Mouse (Mus musculus) hindbrain, embryonic 13.5 days (tissue): Measurements from ENCODE around the gene Smg6. TPM values are rescaled to one million over a fixed set of nuclear protein-coding genes. Genes with fewer than 3 reads are reported as not detected.

ENCODE experiments used
- microRNA counts: library from miRNA; unstranded; fragments of <30 nt; microRNA quantifications from one replicate; lab custom pipeline; 2016
- microRNA-seq: library from miRNA; unstranded; fragments of <30 nt; microRNA quantifications from one replicate; pipeline ENCODE4, GENCODE M21; 2016
- polyA plus RNA-seq: library from polyadenylated mRNA; unstranded; fragments of >200 nt; fragmentation: Nextera tagmentation; extraction: Ambion mirVana; gene quantifications from 2 replicates; pipeline ENCODE4 v1.2.1, GENCODE M21; 2015

Gene Smg6
- polyA plus RNA-seq, 1 experiment from 2014 or later: 17.8 TPM

MicroRNAs encoded within 50 kb of the gene (microRNA counts, 519-probe panel; counts per million panel counts)
- microRNA mmu-miR-132 (lab: Ali Mortazavi, UCI): 4,119 counts per million, percentile 66 among the panel's probes with 10 or more counts
- microRNA mmu-miR-212 (lab: Ali Mortazavi, UCI): 51.3 counts per million

Small RNA genes lying within 50 kb of the gene (microRNA-seq; reads per million reads assigned to microRNA genes)
- gene Mir132 (624 reads per million, percentile 73 among the genes with 10 or more reads in this experiment), gene Mir212 (42.8 reads per million, percentile 39 among the genes with 10 or more reads in this experiment)

Other genes starting within 250 kb of the Smg6 start
- 62.2 and 75.3 TPM in 2 replicates for gene Pafah1b1, start 201.2 kb upstream of the Smg6 start, polyA plus RNA-seq
- 53.8 and 55.4 TPM in 2 replicates for gene Mettl16, start 155.0 kb upstream of the Smg6 start, polyA plus RNA-seq
- 9.0 and 9.1 TPM in 2 replicates for gene Mnt, start 94.9 kb upstream of the Smg6 start, polyA plus RNA-seq
- 17.8 and 19.1 TPM in 2 replicates for gene Sgsm2, start 28.8 kb upstream of the Smg6 start, polyA plus RNA-seq
- gene Tsr1, start 27.8 kb upstream of the Smg6 start, polyA plus RNA-seq: 29.4 and 29.6 TPM in 2 replicates
- 34.1 and 34.4 TPM in 2 replicates for gene Srr, start 125 bp downstream of the Smg6 start, polyA plus RNA-seq
- gene Hic1, start 243.7 kb downstream of the Smg6 start, polyA plus RNA-seq: 3.4 TPM in 2 replicates